Mouse (Mus musculus) lung, adult 2 months (tissue): ENCODE measurements around the gene Prkce.

Experiments
- CTCF ChIP-seq: fragments of 200-500 bp; IDR thresholded peaks from 2 replicates; pipeline ENCODE4 v1.5.1; 2011; ENCODE audit warnings: mild to moderate bottlenecking, low read length, control low read depth; ENCODE audit not compliant: insufficient read depth
- POLR2A ChIP-seq: fragments of 200-500 bp; IDR thresholded peaks from 2 replicates; pipeline ENCODE4 v1.6.1; 2011; ENCODE audit warnings: low read depth, mild to moderate bottlenecking, control low read depth, low read length, borderline replicate concordance; ENCODE audit errors: extremely low read depth

- TF ChIP-seq POLR2A: no peak
- no peak for TF ChIP-seq CTCF
These were observed 169.5 kb downstream of the Prkce start for GRCm38 (mm10) chr17:86337076-86337475.
